Mouse (Mus musculus): ENCODE results near the gene Psmb8. TPM values are rescaled to one million over a fixed set of nuclear protein-coding genes. Genes with fewer than 3 reads are reported as not detected.

Gene Psmb8
- 1 to 10 TPM; 2.7 to 3.2 TPM for total RNA-seq (2021)

DNA sequence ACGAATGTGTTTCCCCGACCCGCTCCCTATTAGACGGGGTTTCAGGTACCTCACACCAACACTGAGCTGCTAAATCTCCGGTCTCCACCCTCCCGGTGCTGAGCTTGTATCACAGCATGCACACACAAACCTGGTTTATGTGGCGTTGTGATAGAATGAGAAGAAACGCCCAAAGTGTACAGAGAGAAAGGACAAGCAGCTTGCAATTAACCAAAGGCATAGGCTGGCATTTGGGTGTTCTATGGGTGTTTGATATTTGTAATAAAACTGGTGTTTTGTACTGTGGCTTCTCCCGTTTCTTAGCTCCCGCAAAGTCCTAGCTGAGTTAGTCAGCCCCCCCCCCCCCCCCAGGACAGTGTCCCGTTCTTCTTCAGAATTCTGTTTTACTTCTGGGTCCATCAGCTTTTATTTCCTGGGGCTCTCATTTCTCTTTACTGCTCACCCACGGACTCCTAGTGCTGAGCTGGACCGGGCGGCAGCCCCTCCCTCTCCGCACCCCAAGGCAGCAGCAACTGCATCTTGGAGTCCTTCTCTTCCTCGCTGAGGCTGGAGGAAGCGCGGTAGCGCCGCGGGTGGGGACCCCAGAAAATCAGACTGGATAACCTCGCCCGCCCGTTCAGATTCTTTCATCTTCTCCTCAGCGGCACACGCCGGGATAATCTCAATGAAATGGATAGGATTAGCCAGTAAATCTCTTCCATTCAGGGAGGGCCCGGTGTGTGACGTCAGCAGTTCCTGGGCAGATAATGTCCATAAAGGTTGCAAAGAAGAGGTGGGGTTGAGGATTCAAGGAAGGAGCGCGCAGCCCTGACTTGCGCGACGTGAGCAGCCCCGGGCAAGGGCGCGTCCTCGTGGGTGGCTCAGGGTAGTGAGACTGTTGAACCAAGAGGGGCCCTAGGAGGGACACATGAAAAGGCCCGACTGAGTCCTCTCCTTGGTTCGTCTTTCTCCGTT is at the start of gene Psmb8:
TSS of gene Psmb8 (plus strand) at position 781 of the 954 bp plus-strand sequence.
- peak; percentile 80 to 83 for DNase-seq

DNA sequence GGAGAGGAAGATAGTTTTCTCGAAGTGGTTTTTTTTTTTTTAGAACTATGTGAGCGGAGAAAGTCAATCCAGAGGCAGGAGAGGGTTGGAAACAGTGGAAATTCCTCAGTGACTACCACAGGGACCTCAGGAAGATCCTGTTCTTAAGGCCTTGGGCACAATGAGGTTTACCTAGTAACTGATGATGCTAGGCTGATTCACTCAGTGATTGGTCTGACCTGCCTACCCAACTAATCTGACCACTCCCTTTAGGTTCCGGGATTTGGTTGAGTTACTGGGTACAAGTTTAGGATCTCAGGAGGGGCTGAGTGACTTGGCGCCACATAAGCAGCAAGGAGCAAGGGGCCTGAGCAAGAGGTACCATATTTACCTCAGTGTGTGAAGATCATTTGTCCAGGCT is 44.6 kb upstream of the Psmb8 start, which contains the start of gene H2-DMb1:
TSS of gene H2-DMb1 (plus strand) at position 150 of the 400 bp plus-strand sequence.
- DNase-seq: no peak

DNA sequence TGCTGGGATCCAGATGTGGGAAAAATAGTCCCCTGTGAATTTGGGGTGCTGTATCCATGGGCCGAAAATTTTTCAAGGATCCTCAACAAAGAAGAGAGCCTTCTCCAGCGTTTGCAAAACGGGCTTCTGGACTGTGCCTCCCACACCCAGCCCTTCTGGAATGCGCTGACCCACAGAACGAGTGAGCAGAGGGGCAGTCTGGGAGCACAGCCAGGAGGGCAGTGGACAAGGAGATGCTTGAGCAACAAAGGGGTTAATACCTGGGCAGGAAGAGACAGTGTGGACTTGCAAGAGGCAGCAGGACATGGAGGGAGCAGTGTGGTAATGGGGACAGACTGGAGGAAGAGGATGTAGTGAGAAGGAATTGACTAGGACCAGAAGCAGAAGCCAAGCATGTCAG is 42.0 kb upstream of the Psmb8 start:
- no peak for DNase-seq

DNA sequence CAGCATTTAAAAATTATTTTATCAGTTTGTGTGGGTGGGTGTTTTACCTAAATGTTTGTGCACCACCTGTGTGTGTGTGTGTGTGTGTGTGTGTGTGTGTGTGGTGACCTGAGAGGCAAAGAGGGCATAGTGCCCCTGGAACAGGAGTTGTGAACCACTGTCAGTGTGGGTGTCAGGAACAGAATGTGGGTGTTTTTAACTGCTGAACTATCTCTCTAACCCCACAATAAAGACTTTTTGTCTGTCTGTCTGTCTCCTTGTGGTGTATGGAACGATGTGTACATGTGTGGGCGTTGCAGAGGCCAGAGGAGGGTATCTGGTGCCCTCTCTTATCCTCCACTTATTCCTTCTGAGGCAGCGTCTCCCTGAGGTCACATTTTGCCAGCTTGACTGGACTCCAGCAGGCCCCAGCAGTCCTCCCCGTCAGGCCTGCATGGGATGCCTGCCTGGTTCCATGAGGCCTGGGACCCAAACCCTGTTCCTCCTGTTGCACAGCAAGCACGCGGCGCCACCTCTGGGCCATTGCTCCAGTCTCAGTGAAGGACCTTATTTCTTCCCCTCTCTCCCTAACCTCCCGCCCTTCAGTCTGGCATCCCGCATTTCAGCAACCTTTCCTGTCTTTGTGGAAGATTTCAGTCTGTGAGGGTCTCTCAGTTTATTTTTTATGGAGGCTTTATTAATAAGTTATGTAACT is 33.2 kb upstream of the Psmb8 start:
- DNase-seq: peak in 1 of 2 experiments; percentile 16

DNA sequence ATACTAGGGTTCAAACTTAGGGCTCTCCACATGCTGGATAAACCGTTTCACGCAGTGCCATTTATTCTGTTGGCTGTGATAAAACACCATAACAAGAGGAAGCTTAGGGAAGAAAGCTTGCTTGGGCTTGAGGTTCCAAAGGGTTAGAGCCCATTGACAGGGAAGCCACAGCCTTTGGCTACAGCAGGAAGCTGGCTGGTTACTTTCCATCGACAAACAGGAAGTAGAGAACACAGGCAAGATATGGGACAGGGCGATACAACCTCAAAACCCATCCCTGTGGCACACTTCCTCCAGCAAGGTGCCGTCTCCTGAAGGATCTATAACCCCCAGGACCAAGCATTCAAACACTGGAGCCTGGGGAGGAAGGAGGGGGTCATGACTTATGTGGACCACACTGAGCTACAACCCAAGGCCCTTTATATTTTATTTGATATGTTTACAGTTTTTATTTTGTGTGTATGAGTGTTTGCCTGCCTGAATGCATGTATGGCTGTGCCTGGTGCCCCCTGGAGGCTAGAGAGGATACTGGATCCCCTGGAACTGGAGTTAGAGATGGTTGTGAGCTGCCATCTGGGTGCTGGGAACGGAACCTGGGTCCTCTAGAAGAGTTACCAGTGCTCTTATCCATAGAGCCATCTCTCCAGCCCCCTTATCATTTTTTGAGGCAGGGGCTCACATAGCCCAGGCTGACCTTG is 32.3 kb upstream of the Psmb8 start:
- DNase-seq: no peak

DNA sequence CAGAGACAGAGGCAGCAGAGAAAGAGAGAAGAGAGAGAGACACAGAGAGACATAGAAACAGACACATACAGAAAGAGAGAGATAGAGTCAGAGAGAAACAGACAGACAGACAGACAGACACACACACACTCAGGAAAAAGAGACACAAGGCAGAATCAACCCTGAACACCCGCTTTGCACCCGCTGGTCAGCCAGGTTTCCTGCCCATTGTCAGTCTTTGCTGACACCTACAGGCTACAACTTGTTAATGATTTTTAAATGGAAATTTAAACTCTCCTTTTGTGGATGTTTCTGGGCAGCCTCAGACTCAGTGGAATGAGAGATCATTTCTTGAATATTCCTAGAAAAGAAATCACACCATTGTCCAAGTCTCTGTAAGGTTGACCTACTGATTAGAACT is 28.2 kb upstream of the Psmb8 start:
- peak in 1 of 2 experiments; percentile 23 for DNase-seq

DNA sequence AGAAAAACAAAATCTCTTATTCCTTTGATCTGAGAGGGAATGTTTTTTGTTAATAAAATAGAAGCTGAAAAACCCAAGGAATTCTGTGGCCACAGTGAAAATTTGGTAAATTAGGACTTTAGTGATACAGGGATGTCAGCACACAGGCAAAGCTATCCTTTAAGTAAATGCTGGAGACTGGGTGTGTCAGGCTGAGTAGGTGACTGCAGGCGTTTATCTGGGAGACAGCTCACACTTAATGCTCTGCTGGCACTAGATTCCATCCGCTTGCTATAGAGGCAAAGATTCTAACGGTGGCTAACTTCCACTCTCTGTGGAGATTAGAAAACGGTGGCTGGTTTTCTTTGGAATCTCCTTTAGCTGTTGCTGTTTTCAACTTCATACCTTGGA is 27.0 kb upstream of the Psmb8 start:
- DNase-seq: no peak

DNA sequence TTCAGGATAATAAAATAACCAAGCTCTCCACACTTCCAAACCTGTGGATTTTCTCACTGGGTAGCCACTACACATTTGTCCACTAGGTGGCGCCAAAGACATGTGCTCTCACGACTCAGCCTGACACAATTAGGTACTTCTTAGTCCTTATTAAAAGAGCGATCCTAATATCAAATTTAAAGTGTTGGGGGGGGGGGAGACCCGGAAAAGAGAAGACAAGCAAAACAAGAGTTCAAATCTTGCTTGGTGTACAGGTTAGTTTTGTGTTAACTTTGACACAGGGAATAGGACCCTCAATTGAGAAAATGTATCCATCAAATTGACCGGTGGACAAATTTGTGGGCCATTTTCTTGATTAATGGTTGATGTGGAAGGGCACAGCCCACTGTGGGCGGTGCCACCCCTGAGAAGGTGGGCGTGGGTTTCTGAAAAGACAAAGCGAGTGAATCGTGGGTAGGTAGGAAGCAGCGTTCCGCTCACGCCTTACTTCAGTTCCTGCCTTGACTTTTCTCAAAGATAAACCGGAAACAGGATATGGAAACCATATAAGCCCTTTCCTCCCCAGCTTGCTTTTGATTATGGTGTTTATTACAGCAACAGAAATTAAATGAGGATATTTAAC is 26.5 kb upstream of the Psmb8 start:
- peak; percentile 74 to 76 for DNase-seq

DNA sequence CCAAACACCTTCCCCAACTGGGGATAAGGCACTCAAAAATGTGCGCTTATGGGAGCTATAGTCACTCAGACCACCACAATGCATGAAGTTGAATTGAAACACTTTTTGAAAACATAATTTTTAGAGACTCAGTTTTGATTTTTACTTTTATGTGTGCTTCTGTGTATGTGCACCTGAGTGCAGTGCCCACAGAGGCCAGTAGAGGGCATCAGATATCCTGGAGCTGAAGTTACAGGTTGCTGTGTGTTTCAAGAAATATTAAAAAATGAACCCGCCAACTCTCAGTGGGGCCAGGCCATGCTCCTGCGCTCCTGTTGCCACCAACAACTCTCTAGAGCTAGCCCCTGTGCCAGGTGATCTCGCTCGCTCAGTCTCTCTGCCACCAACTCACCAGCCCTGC is 25.0 kb upstream of the Psmb8 start:
- no peak for DNase-seq

DNA sequence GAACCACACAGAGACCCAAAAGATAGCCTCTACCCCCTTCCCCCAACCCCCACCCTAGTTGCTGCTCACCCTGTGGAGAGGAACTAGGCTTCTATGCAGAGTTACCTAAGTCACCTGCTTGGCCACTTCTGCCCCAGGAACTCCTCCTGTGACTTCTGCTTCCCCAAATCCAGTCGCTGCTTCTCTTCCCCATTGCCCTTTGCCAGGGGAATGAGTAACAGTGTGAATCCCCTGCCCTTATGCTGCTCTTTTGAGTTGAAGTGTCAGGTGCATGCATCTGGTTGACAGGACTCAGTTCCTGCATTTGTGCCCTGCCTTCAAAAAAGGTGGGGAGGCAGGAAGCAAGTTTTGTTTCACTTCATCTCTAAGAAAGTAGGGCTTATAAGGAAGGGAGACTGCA is 23.4 kb upstream of the Psmb8 start:
- no peak for DNase-seq

DNA sequence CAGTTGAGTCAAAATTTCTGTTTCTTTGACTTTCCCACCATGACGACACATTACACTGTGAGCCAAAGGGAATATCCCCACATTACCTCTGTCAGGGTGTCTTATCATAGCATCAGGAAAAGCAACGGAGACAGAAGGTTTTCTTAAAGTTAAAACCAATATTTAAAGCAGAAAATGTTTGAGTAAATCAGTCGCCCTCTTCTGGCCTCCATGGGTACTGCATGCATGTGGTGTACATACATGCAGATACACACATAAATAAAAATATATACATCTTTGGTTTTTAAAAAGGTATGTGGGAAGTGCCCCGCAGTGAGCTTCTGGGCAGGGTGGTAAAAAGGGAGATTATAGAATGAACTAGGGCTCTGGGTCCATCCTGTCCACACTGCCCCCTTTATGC is 20.3 kb upstream of the Psmb8 start:
- DNase-seq: no peak

DNA sequence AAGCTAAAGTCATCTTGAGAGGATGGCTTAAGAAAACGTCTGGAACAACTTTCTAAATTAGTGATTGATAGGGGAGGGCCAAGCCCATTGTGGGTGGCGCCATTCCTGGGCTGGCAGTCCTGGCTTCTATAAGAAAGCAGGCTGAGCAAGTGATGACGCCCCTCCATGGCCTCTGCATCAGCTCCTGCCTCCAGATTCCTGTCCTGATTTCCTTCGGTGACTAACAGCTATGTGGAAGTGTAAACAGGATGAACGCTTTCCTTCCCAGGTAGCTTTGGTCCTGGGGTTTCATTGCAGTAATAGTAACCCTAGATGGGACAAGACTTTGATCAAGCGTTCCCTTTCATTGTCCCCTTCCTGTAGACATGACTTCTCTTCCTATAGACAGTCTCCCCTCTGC is 18.5 kb upstream of the Psmb8 start:
- no peak for DNase-seq

DNA sequence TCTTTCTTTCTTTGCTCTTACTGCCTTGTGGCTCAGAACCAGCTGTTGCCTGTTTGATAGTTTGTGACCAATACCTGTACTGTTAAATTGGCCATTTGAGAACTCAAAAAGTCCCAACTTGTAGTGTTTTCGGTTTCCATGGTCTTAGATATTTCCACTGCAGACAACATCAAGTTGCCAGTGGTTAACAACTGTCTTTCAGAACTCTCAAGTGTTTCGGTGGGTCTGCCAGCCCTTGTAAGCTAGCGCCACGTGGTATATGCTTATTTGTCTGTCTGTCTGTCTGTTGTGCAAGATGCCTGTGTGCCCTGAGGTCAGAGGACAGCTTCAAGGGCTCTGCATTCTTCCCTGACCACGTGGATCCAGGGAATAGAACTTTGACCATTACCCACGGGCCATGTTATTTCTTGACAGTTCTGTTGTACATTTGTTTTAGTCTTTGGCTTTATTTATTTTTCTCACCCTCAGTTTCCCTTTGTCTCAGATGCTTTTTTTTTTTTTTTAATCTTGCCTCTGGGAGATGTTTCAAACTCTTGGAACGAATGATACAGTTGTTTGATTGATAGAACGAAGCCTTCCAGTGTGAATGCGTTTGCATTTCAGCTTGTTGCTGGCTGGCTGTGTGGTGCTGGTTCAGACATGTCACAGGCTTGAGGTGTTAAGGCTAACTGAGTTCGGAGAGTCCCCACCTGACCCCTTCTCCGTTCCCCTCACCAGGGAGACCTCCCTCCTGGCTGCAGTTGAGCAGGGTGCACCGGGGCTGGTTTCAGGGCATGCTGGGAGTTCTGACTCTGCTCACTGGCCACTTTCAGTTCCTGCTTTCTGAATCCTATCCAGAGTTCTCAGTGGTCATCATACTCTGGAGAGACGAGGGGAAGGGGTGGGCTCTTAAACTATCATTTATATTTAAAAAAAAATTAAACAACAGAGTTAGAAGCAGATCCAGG is 17.3 kb upstream of the Psmb8 start:
- no peak for DNase-seq

DNA sequence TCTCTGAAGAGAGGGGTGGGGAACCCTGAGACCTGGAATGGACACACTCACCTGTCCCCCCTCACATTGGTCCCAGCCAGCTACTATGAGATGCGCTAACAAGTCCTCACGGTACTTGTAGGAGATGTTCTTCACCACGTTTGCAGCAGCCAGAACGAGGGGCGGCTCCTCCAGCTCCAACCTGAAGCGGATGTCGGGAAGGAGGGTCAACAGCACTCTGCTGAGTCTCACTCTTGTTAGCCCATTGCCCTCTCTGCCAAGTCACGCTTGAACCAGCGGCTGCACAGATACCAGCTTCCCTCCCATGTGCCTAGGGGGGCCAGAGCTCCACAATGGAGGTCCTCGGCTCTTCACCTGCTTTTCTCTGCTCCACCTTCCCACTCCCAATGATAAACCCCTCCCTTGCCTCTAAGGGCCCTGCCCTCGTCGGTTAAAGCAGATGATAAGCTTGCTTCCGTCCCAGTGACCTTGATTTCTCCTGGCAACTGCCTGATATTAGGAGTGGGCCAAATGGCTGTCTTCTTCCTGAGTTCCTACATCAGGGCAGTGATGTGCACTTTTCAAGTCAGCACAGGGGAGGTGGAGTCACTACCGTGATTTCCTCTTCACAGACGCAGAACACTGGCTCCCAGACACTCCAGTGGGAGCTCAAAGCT is 13.8 kb upstream of the Psmb8 start:
- no peak for DNase-seq

DNA sequence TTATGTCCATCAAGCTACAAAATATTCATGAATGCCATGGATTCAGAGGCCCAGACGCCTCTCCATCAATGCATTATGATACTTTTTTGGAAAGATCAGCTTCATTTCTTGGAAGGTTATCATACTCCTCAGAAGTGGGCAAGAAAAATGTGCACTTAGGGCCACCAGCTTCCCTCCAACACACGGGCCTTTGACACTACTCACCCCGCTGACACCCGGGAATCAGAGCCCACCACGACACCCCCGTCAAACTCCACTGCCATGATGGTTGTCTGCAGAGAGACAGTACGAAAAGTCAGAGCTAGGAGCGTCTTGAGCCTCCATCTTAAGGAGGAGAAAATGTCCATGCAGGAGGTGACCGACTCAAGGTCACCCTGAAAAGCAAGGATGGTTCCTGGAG is 12.0 kb upstream of the Psmb8 start:
- no peak for DNase-seq

DNA sequence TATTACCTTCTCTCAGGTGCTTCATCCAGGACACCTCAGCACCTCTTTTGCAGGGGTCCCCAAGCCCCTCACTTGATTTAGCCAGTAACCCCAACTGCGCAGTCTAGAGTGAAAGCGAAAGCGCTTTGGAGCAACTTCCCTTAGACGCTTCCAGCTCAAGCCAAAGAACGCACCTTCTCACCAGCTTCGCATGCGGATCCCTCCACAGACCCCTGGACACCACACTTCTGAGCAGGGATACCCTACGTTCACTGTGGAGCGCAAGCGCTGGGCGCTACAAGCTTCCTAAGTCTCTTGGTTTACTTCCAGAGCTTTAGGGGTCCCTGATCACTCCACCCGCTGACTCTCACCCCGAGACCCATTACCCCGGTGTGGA is 10.6 kb upstream of the Psmb8 start:
- no peak for DNase-seq

DNA sequence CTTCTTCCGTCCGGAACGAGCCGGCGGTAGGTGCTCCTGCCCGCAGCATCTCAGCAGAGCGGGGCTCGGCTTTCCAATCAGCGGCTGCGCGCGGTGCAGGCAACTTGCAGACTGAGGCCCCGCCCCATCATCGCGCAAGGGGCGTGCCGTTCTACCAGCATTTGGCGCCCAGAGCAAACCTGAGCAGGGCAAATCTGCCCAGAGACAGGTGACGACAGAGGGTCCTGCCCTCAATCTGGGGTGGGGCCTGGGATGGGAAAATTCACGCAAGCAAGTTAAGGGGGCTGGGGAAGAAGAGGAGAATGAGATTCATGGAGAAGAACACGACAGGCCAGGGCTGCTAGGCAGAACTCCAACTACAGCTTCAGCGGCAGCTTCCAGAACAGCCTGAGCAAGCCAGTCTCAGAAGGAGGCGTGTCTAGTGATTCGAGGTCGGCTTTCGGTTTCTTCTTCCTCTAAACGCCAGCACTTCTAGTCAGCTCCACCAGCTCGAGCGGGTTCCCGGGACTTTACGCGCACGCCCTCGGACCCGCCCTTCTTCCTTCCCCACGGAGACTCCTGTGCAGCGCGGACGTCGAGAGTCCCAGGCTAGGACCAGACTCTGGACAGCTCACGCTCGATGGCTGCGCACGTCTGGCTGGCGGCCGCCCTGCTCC is 10.1 kb upstream of the Psmb8 start, which contains the start of the genes Tap1 and Psmb9:
TSS of gene Tap1 (plus strand) at position 293 of the 656 bp plus-strand sequence.
TSS of gene Psmb9 (minus strand) at position 504 of the 656 bp plus-strand sequence.
- peak; percentile 94 to 95 for DNase-seq

DNA sequence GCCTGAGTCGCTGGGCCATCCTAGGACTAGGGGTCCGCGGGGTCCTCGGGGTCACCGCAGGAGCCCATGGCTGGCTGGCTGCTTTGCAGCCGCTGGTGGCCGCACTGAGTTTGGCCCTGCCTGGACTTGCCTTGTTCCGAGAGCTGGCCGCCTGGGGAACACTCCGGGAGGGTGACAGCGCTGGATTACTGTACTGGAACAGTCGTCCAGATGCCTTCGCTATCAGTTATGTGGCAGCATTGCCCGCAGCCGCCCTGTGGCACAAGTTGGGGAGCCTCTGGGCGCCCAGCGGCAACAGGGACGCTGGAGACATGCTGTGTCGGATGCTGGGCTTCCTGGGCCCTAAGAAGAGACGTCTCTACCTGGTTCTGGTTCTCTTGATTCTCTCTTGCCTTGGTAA is 9.5 kb upstream of the Psmb8 start:
- no peak for DNase-seq

DNA sequence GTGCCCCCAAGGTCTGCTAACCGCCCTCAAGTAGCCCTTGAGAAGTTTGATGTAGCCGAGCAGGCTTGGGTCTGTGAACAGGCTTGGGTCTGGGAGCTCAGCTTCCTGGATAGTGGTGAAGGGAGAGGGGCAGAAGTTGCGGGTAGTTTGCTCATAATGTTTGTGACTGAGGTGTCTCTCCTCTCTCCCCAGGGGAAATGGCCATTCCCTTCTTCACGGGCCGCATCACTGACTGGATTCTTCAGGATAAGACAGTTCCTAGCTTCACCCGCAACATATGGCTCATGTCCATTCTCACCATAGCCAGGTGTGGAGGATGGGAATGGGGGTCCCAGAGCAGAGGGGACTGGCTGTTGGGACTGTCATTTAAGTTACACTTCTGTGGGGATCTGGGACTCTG is 8.5 kb upstream of the Psmb8 start:
- DNase-seq: no peak

DNA sequence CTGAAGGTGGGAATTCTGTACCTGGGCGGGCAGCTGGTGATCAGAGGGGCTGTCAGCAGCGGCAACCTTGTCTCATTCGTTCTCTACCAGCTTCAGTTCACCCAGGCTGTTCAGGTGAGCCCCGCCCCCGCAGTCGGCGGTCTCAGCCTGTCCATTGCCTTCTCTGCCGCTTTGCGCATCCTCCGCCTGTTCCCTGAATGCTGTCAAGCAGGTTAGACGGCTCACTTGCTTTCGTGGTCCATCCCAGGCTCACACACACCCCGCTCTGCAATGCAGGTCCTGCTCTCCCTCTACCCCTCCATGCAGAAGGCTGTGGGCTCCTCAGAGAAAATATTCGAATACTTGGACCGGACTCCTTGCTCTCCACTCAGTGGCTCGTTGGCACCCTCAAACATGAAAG is 4.7 kb upstream of the Psmb8 start:
- DNase-seq: no peak

Data from layer of hippocampus, postnatal 36 days (tissue).